Mouse (Mus musculus): ENCODE results near the gene Ecel1.

The Ecel1 gene

DNA sequence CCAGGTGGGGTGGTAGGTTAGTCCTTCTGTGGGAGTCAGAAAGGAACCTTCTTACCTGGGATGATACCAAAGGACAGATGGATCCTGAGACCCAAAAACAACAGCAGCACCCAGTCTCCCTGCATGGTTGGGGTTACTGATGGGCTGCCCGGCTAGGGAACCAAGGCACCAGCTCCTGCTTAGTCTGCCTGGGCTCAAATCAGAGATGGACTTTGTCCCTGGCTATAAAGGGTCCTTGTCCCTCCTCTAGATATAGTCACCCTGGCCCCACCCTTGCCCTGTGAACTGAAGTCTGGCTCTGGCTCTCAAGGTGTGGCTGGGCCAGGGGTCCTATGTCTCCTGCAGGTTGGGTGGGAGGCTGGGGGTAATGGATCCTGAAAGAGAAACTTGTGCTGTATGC is 54.9 kb downstream of the Ecel1 start, which contains the start of gene Alpi:
Gene Alpi, minus strand, starts transcription at position 196 of the 400 bp plus-strand sequence.
- DNase-seq (ENCODE audit: low spot score in 2 of 2) = no peak

DNA sequence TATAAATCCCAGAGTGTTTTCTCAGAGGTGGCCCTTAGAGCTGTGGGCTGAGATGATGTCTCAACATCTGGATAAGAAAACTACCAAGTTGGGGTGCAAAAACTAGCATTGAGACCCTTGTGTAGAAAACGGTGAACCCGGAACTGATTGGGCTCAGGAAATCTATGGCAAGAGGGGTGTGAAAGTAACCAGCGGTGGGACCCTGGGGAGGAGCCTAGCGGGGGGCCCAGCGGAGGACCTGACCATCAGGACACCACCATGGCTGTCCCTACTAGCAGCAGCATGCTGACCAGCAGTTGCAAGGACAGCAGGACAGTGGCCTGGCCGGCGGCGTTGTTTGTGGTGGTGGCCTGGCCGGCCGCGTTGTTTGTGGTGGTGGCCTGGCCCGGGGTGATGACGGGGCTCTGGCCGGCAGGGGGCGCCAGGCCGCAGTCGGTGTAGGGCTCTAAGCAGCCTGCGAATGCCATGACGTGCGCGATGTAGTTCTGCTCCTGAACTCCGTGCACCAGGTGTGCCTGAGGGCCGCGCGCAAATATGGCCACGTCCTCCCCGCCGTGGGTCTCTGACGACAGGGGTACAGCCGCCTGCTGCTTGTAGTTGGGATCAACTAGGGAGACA is 57.9 kb downstream of the Ecel1 start:
- DNase-seq (ENCODE audit: low spot score in 2 of 2) = peak in 1 of 2 experiments; percentile 21
